Mouse (Mus musculus): ENCODE measurements around the gene Slc22a4. TPM values are rescaled to one million over a fixed set of nuclear protein-coding genes. Genes with fewer than 3 reads are reported as not detected.
A peak's percentile ranks its signal among the peaks of the same experiment; 100 is the strongest.

Gene Slc22a4
- polyA plus RNA-seq, 1 experiment from 2014 or later: 2.1 TPM

GRCm38 (mm10) chr11:54028997-54029396, 1.1 kb upstream of the Slc22a4 start:
- WGBS: 84% methylated on average over 4 of the region's 4 CpGs
- Histone ChIP-seq H3K4me2 (replicated peaks; ENCODE audit: low read depth) (peak overlapping the region; percentile 83; the same call in 1 of the 2 replicates), H3K9me3 (ENCODE audit: control insufficient read depth, low read length) (no peaks in the 10 kb centered on the region), H3K4me3 (ENCODE audit: low read depth, low read length) (no peak overlapping the region), H3K27me3 (ENCODE audit: control insufficient read depth, insufficient read depth, low read length) (no peaks in the 10 kb centered on the region), H3K36me3 (ENCODE audit: control insufficient read depth, insufficient read depth, low read length) (no peaks in the 10 kb centered on the region), H3K27ac (replicated peaks) (0 out of 2 replicates have a peak overlapping the region, but pooled peaks have one; percentile 13), H3K9ac (ENCODE audit: low read length) (peak overlapping the region; percentile 54; the same call in 1 of the 2 replicates), H3K4me1 (replicated peaks; ENCODE audit: control insufficient read depth, insufficient read depth) (0 out of 2 replicates have a peak, but pooled peaks cover 7% of the 10 kb centered on the region)
- ATAC-seq (ENCODE audit: low FRiP score, low TSS enrichment) (no peak), DNase-seq (ENCODE audit: low spot score) (no peak)
- no peak for TF ChIP-seq CTCF (IDR thresholded peaks at IDR 0.05; ENCODE audit: low read depth)
- no peak for TF ChIP-seq EP300 (optimal IDR thresholded peaks at IDR 0.05)

DNA sequence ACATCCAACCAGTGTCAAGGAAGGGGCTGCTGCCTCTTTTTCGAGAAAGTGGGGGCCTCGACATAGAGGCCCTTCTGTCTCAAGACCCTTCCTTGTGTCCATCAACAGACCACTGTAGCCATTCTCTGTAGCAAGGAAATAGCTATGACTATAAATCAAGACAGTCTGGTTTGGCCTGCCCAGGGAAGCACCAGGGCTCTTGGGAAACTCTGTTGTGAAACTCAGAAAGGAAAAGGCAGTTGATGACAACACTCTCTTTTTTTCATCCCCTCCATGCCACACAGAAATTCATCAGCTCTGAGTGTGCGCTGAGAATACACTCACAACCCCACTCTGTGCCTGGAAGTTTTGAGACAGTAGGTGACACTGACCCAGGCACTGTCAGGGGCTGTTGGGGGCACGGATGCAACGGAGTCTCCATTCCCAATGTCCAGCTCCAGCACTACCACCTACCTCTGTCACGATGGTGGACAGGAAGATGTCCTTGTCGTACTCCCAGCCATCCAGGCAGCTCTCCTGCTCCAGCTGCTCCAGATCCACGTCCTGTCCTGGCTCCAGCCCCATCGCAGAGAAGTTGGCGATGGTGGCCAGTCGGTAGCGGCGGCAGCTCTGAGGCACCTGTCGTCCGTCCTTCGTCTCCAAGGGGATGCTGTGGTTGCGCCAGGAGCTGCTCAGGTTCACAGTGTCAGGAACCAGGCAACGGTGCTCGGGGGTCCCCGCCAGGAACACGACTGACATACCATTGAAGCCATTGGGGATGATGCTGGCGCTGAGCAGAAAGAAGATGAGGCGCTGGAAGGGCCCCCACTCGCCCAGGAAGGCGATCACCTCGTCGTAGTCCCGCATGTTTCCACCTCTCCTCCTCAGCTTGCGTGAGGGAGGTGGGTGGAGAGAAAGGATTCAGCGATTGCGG, 503 bp downstream of the Slc22a4 start:
- Histone ChIP-seq H3K4me2 (replicated peaks; ENCODE audit: low read depth) (peak overlapping the region; percentile 83), H3K9me3 (ENCODE audit: control insufficient read depth, low read length) (no peaks in the 10 kb centered on the region), H3K9ac (ENCODE audit: low read length) (peak overlapping the region; percentile 54), H3K27me3 (ENCODE audit: control insufficient read depth, insufficient read depth, low read length) (no peaks in the 10 kb centered on the region), H3K36me3 (ENCODE audit: control insufficient read depth, insufficient read depth, low read length) (no peaks in the 10 kb centered on the region), H3K4me3 (ENCODE audit: low read depth, low read length) (peak overlapping the region; percentile 46), H3K4me1 (replicated peaks; ENCODE audit: control insufficient read depth, insufficient read depth) (0 out of 2 replicates have a peak, but pooled peaks cover 7% of the 10 kb centered on the region), H3K27ac (replicated peaks) (peak overlapping the region; percentile 35; the same call in 1 of the 2 replicates)
- DNase-seq (ENCODE audit: low spot score): no peak
- no peak for ATAC-seq (ENCODE audit: low FRiP score, low TSS enrichment)
- TF ChIP-seq CTCF (IDR thresholded peaks at IDR 0.05; ENCODE audit: low read depth) (no peak), EP300 (optimal IDR thresholded peaks at IDR 0.05) (no peak)
- WGBS: 16% methylated on average over 31 of the region's 31 CpGs

- 72% methylated on average over 1 of the region's 1 CpGs for WGBS
- TF ChIP-seq CTCF (IDR thresholded peaks at IDR 0.05; ENCODE audit: low read depth) (no peak), EP300 (optimal IDR thresholded peaks at IDR 0.05) (no peak)
- no peak overlapping the region for H3K4me3 ChIP-seq (ENCODE audit: low read depth, low read length)
- H3K4me1 ChIP-seq (replicated peaks; ENCODE audit: control insufficient read depth, insufficient read depth): 0 out of 2 replicates have a peak, but pooled peaks cover 7% of the 10 kb centered on the region
- H3K4me2 ChIP-seq (replicated peaks; ENCODE audit: low read depth): no peak overlapping the region
- H3K27ac ChIP-seq (replicated peaks): no peak overlapping the region
- DNase-seq (ENCODE audit: low spot score) (no peak), ATAC-seq (ENCODE audit: low FRiP score, low TSS enrichment) (no peak)
- no peaks in the 10 kb centered on the region for H3K27me3 ChIP-seq (ENCODE audit: control insufficient read depth, insufficient read depth, low read length)
- H3K9ac ChIP-seq (ENCODE audit: low read length): no peak overlapping the region
- H3K9me3 ChIP-seq (ENCODE audit: control insufficient read depth, low read length): no peaks in the 10 kb centered on the region
- no peaks in the 10 kb centered on the region for H3K36me3 ChIP-seq (ENCODE audit: control insufficient read depth, insufficient read depth, low read length)
Observed at GRCm38 (mm10) chr11:54026491-54027041, 1.3 kb downstream of the Slc22a4 start.

DNA sequence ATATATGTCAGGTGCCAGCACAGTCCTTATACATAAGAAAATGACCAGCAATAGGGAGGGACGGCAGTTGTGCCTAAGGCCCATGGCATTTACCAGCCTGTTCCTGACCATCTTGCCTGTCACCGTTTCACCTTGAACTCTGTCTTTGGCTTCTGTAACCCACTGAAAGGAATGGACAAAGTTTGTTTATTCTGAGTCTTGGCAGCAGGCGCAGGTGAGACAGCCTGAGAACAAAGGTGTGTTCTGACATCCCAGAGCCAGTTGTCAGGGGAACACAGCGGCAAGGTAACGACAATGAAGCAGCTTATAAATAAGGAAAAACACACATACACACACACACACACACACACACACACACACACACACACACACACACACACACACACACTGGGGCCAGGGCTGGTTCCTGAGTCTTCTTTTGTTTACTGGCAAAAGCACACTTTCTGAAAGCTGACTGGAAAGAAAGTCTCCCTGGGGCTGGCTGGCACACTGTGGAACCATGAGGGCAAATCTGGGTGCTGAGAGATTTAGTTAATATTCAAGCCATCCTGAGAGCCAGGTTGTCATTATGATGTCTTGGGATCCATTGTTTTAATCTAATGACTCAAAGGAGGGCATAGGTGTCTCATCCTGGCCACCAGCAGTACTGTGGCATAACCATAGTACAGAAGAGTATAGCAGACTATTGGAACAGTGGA, 6.3 kb downstream of the Slc22a4 start:
- no peak for DNase-seq (ENCODE audit: low spot score)
- Histone ChIP-seq H3K27me3 (ENCODE audit: control insufficient read depth, insufficient read depth, low read length) (no peaks in the 10 kb centered on the region), H3K9me3 (ENCODE audit: control insufficient read depth, low read length) (no peaks in the 10 kb centered on the region)

GRCm38 (mm10) chr11:54018893-54019732, 8.8 kb downstream of the Slc22a4 start:
- ATAC-seq (ENCODE audit: low FRiP score, low TSS enrichment): peak; percentile 80

More for the DNA sequence above, 6.3 kb downstream of the Slc22a4 start:
- no peak overlapping the region for H3K27ac ChIP-seq (replicated peaks)
- WGBS: 59% methylated on average over 5 of the region's 5 CpGs
- no peak for ATAC-seq (ENCODE audit: low FRiP score, low TSS enrichment)
- no peak for TF ChIP-seq EP300 (optimal IDR thresholded peaks at IDR 0.05)
- no peak for TF ChIP-seq CTCF (IDR thresholded peaks at IDR 0.05; ENCODE audit: low read depth)
- no peaks in the 10 kb centered on the region for H3K4me1 ChIP-seq (replicated peaks; ENCODE audit: control insufficient read depth, insufficient read depth)
- H3K4me3 ChIP-seq (ENCODE audit: low read depth, low read length): no peak overlapping the region
- H3K36me3 ChIP-seq (ENCODE audit: control insufficient read depth, insufficient read depth, low read length): no peaks in the 10 kb centered on the region
- H3K4me2 ChIP-seq (replicated peaks; ENCODE audit: low read depth): no peak overlapping the region
- no peak overlapping the region for H3K9ac ChIP-seq (ENCODE audit: low read length)

More at GRCm38 (mm10) chr11:54018893-54019732, 8.8 kb downstream of the Slc22a4 start:
- Histone ChIP-seq H3K36me3 (ENCODE audit: control insufficient read depth, insufficient read depth, low read length) (no peaks in the 10 kb centered on the region), H3K27ac (replicated peaks) (no peak overlapping the region), H3K4me3 (ENCODE audit: low read depth, low read length) (no peak overlapping the region), H3K4me1 (replicated peaks; ENCODE audit: control insufficient read depth, insufficient read depth) (no peaks in the 10 kb centered on the region), H3K9me3 (ENCODE audit: control insufficient read depth, low read length) (no peaks in the 10 kb centered on the region), H3K4me2 (replicated peaks; ENCODE audit: low read depth) (no peak overlapping the region), H3K9ac (ENCODE audit: low read length) (no peak overlapping the region), H3K27me3 (ENCODE audit: control insufficient read depth, insufficient read depth, low read length) (no peaks in the 10 kb centered on the region)
- TF ChIP-seq EP300 (optimal IDR thresholded peaks at IDR 0.05): no peak
- TF ChIP-seq CTCF (IDR thresholded peaks at IDR 0.05; ENCODE audit: low read depth): no peak
- WGBS: 68% methylated on average over 3 of the region's 3 CpGs
- DNase-seq (ENCODE audit: low spot score): no peak
